Mouse (Mus musculus) kidney, embryonic 14.5 days (tissue): ENCODE results near the gene Katna1. TPM values are rescaled to one million over a fixed set of nuclear protein-coding genes. Genes with fewer than 3 reads are reported as not detected.

Source experiments
- ATAC-seq: fragments of 200-750 bp; cut with Nextera tagmentation; 2 replicates; pipeline ENCODE4 v1.8.0; 2017; ENCODE audit warnings: moderate number of reproducible peaks, mild to moderate bottlenecking, moderate TSS enrichment, moderate library complexity; ENCODE audit not compliant: low FRiP score, low TSS enrichment
- H3K27ac ChIP-seq: fragments of 300-500 bp; sonication (generic); 2 replicates; pipeline ENCODE4 v1.5.1; 2014; ENCODE audit warnings: low read depth, mild to moderate bottlenecking, low read length, moderate library complexity, mixed read lengths
- H3K27me3 ChIP-seq: fragments of 300-500 bp; sonication (generic); 2 replicates; pipeline ENCODE4 v1.6.1; 2014; ENCODE audit warnings: mild to moderate bottlenecking, low read length; ENCODE audit not compliant: control insufficient read depth, insufficient read depth
- H3K36me3 ChIP-seq: fragments of 300-500 bp; sonication (generic); 2 replicates; pipeline ENCODE4 v1.6.1; 2014; ENCODE audit warnings: low read length, mixed read lengths; ENCODE audit not compliant: control insufficient read depth, insufficient read depth
- H3K4me1 ChIP-seq: fragments of 300-500 bp; sonication (generic); 2 replicates; pipeline ENCODE4 v1.6.1; 2014; ENCODE audit warnings: low read length, mixed read lengths; ENCODE audit not compliant: control insufficient read depth, insufficient read depth
- H3K4me2 ChIP-seq: fragments of 300-500 bp; sonication (generic); replicated peaks from 2 replicates; pipeline ENCODE4 v1.6.1; 2014; ENCODE audit warnings: low read depth, mild to moderate bottlenecking, low read length
- H3K4me3 ChIP-seq: fragments of 300-500 bp; sonication (generic); 2 replicates; pipeline ENCODE4 v1.5.1; 2014; ENCODE audit warnings: mild to moderate bottlenecking, low read length
- H3K9ac ChIP-seq: fragments of 300-500 bp; sonication (generic); 2 replicates; pipeline ENCODE4 v1.6.1; 2014; ENCODE audit warnings: low read depth, mild to moderate bottlenecking, low read length, moderate library complexity
- H3K9me3 ChIP-seq: fragments of 300-500 bp; sonication (generic); 2 replicates; pipeline ENCODE4 v1.6.1; 2016; ENCODE audit warnings: low read length; ENCODE audit not compliant: control insufficient read depth
- WGBS: fragments of 180-500 bp; shearing (Covaris S2); extraction: QIAGEN DNeasy Blood & Tissue Kit; methylation state at CpG from one replicate; pipeline ENCODE4 v1.1.7; 2014; 5-methylcytosine and 5-hydroxymethylcytosine counted together
- polyA plus RNA-seq: library from polyadenylated mRNA; unstranded; fragments of >200 nt; fragmentation: Nextera tagmentation; extraction: Ambion mirVana; gene quantifications from 2 replicates; pipeline ENCODE4 v1.2.1, GENCODE M21; 2014

Katna1 gene
- polyA plus RNA-seq, 1 experiment from 2014 or later = 63.7 TPM

- Histone ChIP-seq H3K36me3 (peaks cover 24% of the 10 kb centered on the region; the same call in 1 of the 2 replicates), H3K4me3 (peak overlapping the region; percentile 85), H3K27ac (no peak overlapping the region), H3K27me3 (no peaks in the 10 kb centered on the region), H3K4me2 (peak overlapping the region; percentile 44), H3K9me3 (no peaks in the 10 kb centered on the region), H3K9ac (peak overlapping the region; percentile 83), H3K4me1 (peaks cover 12% of the 10 kb centered on the region; the same call in 1 of the 2 replicates)
- 0 out of 2 replicates have a peak, but pooled peaks have one; percentile 14 for ATAC-seq
- 1% methylated on average over 10 of the region's 10 CpGs for WGBS
Observed at GRCm38 (mm10) chr10:7792254-7792750, 66.5 kb downstream of the Katna1 start.

- H3K4me2 ChIP-seq = peak within 1 kb of the TSS; percentile 78
- peaks cover 29% of the 10 kb centered on the region; the same call in 1 of the 2 replicates for H3K36me3 ChIP-seq
- under 1% methylated on average over 52 of the region's 52 CpGs for WGBS
- H3K27me3 ChIP-seq = no peaks in the 10 kb centered on the region
- ATAC-seq = peak; percentile 95
- peaks cover 12% of the 10 kb centered on the region; the same call in 1 of the 2 replicates for H3K4me1 ChIP-seq
- H3K27ac ChIP-seq = no peak within 1 kb of the TSS
- H3K9ac ChIP-seq = peak within 1 kb of the TSS; percentile 83
- H3K4me3 ChIP-seq = peak within 1 kb of the TSS; percentile 85
- H3K9me3 ChIP-seq = no peaks in the 10 kb centered on the region
Observed at GRCm38 (mm10) chr10:7792751-7793385, 67.1 kb downstream of the Katna1 start, which contains the start of the genes Ginm1 and Ppil4. Ginm1 (minus strand) TSS chr10:7792824. Ppil4 (plus strand) TSS chr10:7792891.

- no peak overlapping the region for H3K4me2 ChIP-seq
- H3K36me3 ChIP-seq = peaks cover 85% of the 10 kb centered on the region
- no peak overlapping the region for H3K27ac ChIP-seq
- no peak overlapping the region for H3K4me3 ChIP-seq
- WGBS = 90% methylated on average over 3 of the region's 3 CpGs
- no peak overlapping the region for H3K9ac ChIP-seq
- no peaks in the 10 kb centered on the region for H3K4me1 ChIP-seq
- no peak for ATAC-seq
- H3K9me3 ChIP-seq = no peaks in the 10 kb centered on the region
- H3K27me3 ChIP-seq = no peaks in the 10 kb centered on the region
Observed at GRCm38 (mm10) chr10:7801258-7801657, 75.5 kb downstream of the Katna1 start.

GRCm38 (mm10) chr10:7802519-7803140, 76.8 kb downstream of the Katna1 start:
- WGBS = 90% methylated on average over 2 of the region's 2 CpGs
- Histone ChIP-seq H3K27ac (no peak overlapping the region), H3K9ac (no peak overlapping the region), H3K36me3 (peaks cover 78% of the 10 kb centered on the region), H3K4me2 (no peak overlapping the region), H3K4me3 (no peak overlapping the region), H3K27me3 (no peaks in the 10 kb centered on the region), H3K4me1 (no peaks in the 10 kb centered on the region), H3K9me3 (no peaks in the 10 kb centered on the region)
- no peak for ATAC-seq

- no peaks in the 10 kb centered on the region for H3K4me1 ChIP-seq
- H3K4me3 ChIP-seq = no peak overlapping the region
- peaks cover 56% of the 10 kb centered on the region for H3K36me3 ChIP-seq
- no peaks in the 10 kb centered on the region for H3K9me3 ChIP-seq
- H3K27ac ChIP-seq = no peak overlapping the region
- H3K27me3 ChIP-seq = no peaks in the 10 kb centered on the region
- 54% methylated on average over 2 of the region's 2 CpGs for WGBS
- no peak overlapping the region for H3K4me2 ChIP-seq
- no peak overlapping the region for H3K9ac ChIP-seq
- ATAC-seq = peak; percentile 46
Observed at GRCm38 (mm10) chr10:7809937-7810336, 84.1 kb downstream of the Katna1 start.

Other genes with a start within 250 kb of the Katna1 start
- 1.2 TPM in 2 replicates for gene Lrp11, start 136.2 kb upstream of the Katna1 start, polyA plus RNA-seq
- 70.1 and 71.3 TPM in 2 replicates for gene Nup43, start 58.5 kb upstream of the Katna1 start, polyA plus RNA-seq
- gene Pcmt1, start 44.9 kb upstream of the Katna1 start, polyA plus RNA-seq = 109 TPM in 2 replicates
- 8.7 and 17.2 TPM in 2 replicates for gene Lats1, start 44.8 kb upstream of the Katna1 start, polyA plus RNA-seq
- gene Ginm1, start 66.8 kb downstream of the Katna1 start, polyA plus RNA-seq = 74.1 and 84.3 TPM in 2 replicates
- gene Ppil4, start 66.9 kb downstream of the Katna1 start, polyA plus RNA-seq = 36.9 and 40.8 TPM in 2 replicates
- 0.16 and 0.18 TPM in 2 replicates for gene Zc3h12d, start 106.5 kb downstream of the Katna1 start, polyA plus RNA-seq
- gene Tab2, start 230.2 kb downstream of the Katna1 start, polyA plus RNA-seq = 32.6 and 34.3 TPM in 2 replicates